Mouse (Mus musculus): ENCODE results near the gene Ptprn2.

GRCm38 (mm10) chr12:116689832-116690231 lies 204.3 kb downstream of the Ptprn2 start:
- TF ChIP-seq CTCF (IDR thresholded peaks at IDR 0.05; ENCODE audit: low read depth, low read length): no peak
- TF ChIP-seq POLR2AphosphoS5 (IDR thresholded peaks at IDR 0.05; ENCODE audit: insufficient replicate concordance, low read depth, low read length): no peak
- no peak for TF ChIP-seq TAL1 (conservative IDR thresholded peaks at IDR 0.05; ENCODE audit: low read depth, low read length)
